Mouse (Mus musculus) brain, embryonic 18.5 days (tissue): Measurements from ENCODE around the gene Cfhr2.
"Not testable (repeated sequence)": the region's sequence is repeated elsewhere in the genome, so short reads cannot be mapped to it uniquely, and the experiment has no call there.

Experiments used
- DNase-seq: peaks from one replicate; pipeline ENCODE4 v3.0.0-alpha.2; 2012; ENCODE audit warnings: low read depth, low spot score

The Cfhr2 gene

GRCm38 (mm10) chr1:139858548-139858947 lies at the start of gene Cfhr2:
TSS of gene Cfhr2 (minus strand) at chr1:139858702.
- DNase-seq = no peak

- DNase-seq = no peak
Measured at GRCm38 (mm10) chr1:139863751-139864150, 5.2 kb upstream of the Cfhr2 start.

DNA sequence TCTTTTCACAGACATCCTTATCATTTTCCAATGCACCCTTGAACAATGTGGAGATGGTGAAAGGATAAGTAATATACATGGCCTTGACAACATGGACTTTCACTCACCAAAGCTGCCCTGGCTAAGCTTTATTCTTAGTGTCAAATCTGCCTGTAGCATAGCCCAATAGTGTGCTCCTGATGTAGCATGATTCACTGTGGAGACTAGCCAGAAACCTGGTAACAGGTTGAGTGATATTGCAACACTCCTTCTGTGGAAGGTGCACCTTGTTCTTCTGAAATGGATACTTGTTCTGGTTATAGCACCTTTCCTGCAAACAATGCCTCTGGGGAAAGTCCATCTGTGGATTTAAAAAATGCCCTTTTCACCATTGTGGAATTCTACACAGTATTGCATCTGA lies 1.7 kb upstream of the Cfhr2 start:
- DNase-seq = no peak

DNA sequence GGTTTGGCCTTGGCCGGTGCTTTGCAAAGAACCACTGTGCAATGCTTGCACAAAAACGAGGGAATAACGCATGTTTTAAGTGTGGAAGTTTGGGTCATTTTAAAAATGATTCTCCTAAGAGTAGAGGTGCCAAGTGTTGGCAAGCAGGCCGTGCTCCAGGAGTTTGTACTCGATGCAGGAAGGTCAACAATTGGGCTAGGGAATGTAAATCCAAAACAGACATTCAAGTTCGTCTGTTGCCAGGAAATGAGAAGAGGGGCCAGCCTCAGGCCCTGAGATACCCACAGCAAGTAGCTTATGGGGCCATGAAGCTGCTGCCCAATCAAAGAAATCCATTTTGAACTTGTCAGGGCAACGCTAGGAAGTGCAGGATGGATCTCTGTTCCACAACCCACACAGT lies 18.8 kb downstream of the Cfhr2 start:
- DNase-seq = no peak

DNA sequence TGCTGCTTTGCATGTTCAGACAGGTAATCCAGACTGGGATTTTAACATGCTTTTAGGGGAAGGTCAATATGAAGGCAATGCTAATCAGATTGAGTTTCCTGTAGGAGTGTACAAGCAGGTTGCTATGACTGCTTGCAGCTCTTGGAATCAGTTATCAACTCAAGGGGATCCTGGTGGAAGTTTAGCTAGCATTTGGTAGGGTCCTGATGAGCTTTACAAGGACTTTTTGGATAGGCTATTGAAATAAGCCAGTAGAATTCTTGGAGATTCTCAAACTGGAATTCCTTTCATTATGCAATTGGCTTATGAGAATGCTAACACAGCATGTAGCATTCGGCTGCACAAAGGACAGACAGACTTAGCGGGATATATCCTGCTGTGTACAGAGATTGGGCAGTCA lies 19.2 kb downstream of the Cfhr2 start:
- no peak for DNase-seq

GRCm38 (mm10) chr1:139808594-139808993 lies 49.9 kb downstream of the Cfhr2 start:
- DNase-seq = no peak

DNA sequence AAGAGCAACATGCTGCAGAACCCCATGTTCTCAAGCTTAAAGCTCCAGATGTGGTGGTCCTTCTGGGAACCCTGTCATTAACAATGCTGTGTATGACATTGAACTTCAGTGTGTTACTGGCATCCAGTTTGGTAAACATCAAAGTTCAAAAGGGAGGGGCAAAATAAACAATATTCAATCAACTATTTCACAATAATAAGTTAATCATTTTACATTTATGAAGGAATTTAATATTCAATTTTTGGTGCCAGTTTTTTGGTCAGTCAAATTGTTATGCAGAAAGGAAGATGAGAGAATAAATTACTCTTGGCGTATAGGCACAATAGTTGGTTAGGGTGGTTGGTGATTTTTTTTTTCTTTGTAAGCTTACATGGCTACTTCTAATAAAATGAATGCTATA lies 77.4 kb downstream of the Cfhr2 start, which contains the start of gene Gm4788:
Gene Gm4788 (minus strand): TSS at position 101 of the 400 bp plus-strand sequence.
- no peak for DNase-seq

DNA sequence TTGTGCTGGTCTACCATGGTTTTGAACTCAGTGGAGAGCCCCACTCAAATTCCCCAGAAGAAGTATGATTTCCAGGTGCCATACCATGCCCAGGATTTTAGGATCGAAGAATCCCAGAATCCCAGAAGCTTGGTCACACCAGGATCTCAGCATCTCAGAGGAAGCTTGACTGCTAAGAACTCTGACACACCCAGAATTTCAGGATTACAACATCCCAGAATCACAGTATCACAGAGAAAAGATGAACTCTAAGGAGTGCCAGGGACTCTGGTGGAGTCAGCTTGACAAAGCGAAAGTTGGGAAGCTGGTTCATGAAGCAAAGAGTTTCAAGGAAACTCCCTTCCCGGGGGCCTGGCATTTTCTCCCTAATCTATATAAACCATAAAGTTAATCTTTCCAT lies 88.6 kb downstream of the Cfhr2 start:
- not testable (repeated sequence) for DNase-seq
